In genomic region chr7:112227266-112227562, GRCm38 (mm10) we compare ENCODE assay signal across 8 mouse cellular contexts. TPM values are rescaled to one million over a fixed set of nuclear protein-coding genes. Genes with fewer than 3 reads are reported as not detected.
DNase-seq lines count a peak whose midpoint lies in the region; ATAC-seq lines count a peak whose summit lies in the region.

No protein-coding gene starts in this region.

- no peak overlapping the region for H3K27ac ChIP-seq in forebrain, embryonic 10.5 days
- H3K27ac ChIP-seq in forebrain, embryonic 11.5 days (ENCODE audit: low read depth, low read length) = no peak overlapping the region
- H3K27ac ChIP-seq in lung, embryonic 15.5 days = peak overlapping the region; percentile 30
- H3K27ac ChIP-seq in intestine, embryonic 16.5 days (ENCODE audit: low read length) = peak overlapping the region; percentile 82
- H3K27ac ChIP-seq in stomach, embryonic 14.5 days (ENCODE audit: low read length) = no peak overlapping the region

- H3K4me2 ChIP-seq in forebrain, embryonic 11.5 days (ENCODE audit: low read depth, low read length, severe bottlenecking) = no peak overlapping the region
- peak overlapping the region; percentile 97 for H3K4me2 ChIP-seq in lung, embryonic 15.5 days
- peak overlapping the region; percentile 95 for H3K4me2 ChIP-seq in intestine, embryonic 16.5 days (ENCODE audit: low read depth, low read length)
- peak overlapping the region; percentile 96 for H3K4me2 ChIP-seq in stomach, embryonic 14.5 days (replicated peaks; ENCODE audit: low read depth, low read length)

- peaks cover 72% of the 10 kb centered on the region for H3K27me3 ChIP-seq in forebrain, embryonic 10.5 days (ENCODE audit: poor library complexity, severe bottlenecking)
- peaks cover 28% of the 10 kb centered on the region for H3K27me3 ChIP-seq in forebrain, embryonic 11.5 days (ENCODE audit: control insufficient read depth, insufficient read depth, low read length)
- peaks cover 4% of the 10 kb centered on the region; the same call in 1 of the 2 replicates for H3K27me3 ChIP-seq in lung, embryonic 15.5 days
- no peaks in the 10 kb centered on the region for H3K27me3 ChIP-seq in intestine, embryonic 16.5 days (replicated peaks; ENCODE audit: control insufficient read depth, insufficient read depth, low read length)
- H3K27me3 ChIP-seq in stomach, embryonic 14.5 days (ENCODE audit: control insufficient read depth, insufficient read depth, low read length) = no peaks in the 10 kb centered on the region

- no peak for ATAC-seq in forebrain, embryonic 11.5 days (replicated peaks; ENCODE audit: low FRiP score)
- ATAC-seq in lung, embryonic 15.5 days (ENCODE audit: borderline replicate concordance, extremely low read depth, low FRiP score, low TSS enrichment) = no peak
- no peak for ATAC-seq in intestine, embryonic 16.5 days
- ATAC-seq in stomach, embryonic 14.5 days (ENCODE audit: insufficient number of reproducible peaks, insufficient read depth, low FRiP score, low read depth) = no peak
- ATAC-seq in megakaryocyte, adult 5-6 weeks (ENCODE audit: poor library complexity, severe bottlenecking) = no peak
- no peak for ATAC-seq in megakaryocyte progenitor cell, adult 5-6 weeks (replicated peaks; ENCODE audit: poor library complexity)

- 23% methylated on average over 6 of the region's 6 CpGs for WGBS in forebrain, embryonic 10.5 days
- WGBS in forebrain, embryonic 11.5 days = 12% methylated on average over 6 of the region's 6 CpGs
- 54% methylated on average over 6 of the region's 6 CpGs for WGBS in lung, embryonic 15.5 days
- WGBS in intestine, embryonic 16.5 days = 61% methylated on average over 6 of the region's 6 CpGs
- WGBS in stomach, embryonic 14.5 days = 47% methylated on average over 6 of the region's 6 CpGs

- H3K9ac ChIP-seq in forebrain, embryonic 11.5 days (ENCODE audit: low read length) = no peak overlapping the region
- H3K9ac ChIP-seq in lung, embryonic 15.5 days = peak overlapping the region; percentile 56; the same call in 1 of the 2 replicates
- H3K9ac ChIP-seq in intestine, embryonic 16.5 days (ENCODE audit: low read depth, low read length) = peak overlapping the region; percentile 81
- H3K9ac ChIP-seq in stomach, embryonic 14.5 days (replicated peaks; ENCODE audit: low read depth, low read length) = no peak overlapping the region

- peaks cover 27% of the 10 kb centered on the region for H3K4me1 ChIP-seq in forebrain, embryonic 10.5 days
- peaks cover 8% of the 10 kb centered on the region; the same call in 1 of the 2 replicates for H3K4me1 ChIP-seq in forebrain, embryonic 11.5 days (replicated peaks; ENCODE audit: control insufficient read depth, insufficient read depth, low read length)
- peaks cover 28% of the 10 kb centered on the region for H3K4me1 ChIP-seq in lung, embryonic 15.5 days
- H3K4me1 ChIP-seq in intestine, embryonic 16.5 days (ENCODE audit: control insufficient read depth, insufficient read depth, low read length) = peaks cover 30% of the 10 kb centered on the region
- H3K4me1 ChIP-seq in stomach, embryonic 14.5 days (ENCODE audit: control insufficient read depth, insufficient read depth, low read length) = peaks cover 7% of the 10 kb centered on the region; the same call in 1 of the 2 replicates

- no peaks in the 10 kb centered on the region for H3K36me3 ChIP-seq in forebrain, embryonic 10.5 days (replicated peaks)
- no peaks in the 10 kb centered on the region for H3K36me3 ChIP-seq in forebrain, embryonic 11.5 days (ENCODE audit: control insufficient read depth, insufficient read depth, low read length)
- no peaks in the 10 kb centered on the region for H3K36me3 ChIP-seq in lung, embryonic 15.5 days
- no peaks in the 10 kb centered on the region for H3K36me3 ChIP-seq in intestine, embryonic 16.5 days (ENCODE audit: control insufficient read depth, insufficient read depth, low read length)
- H3K36me3 ChIP-seq in stomach, embryonic 14.5 days (ENCODE audit: control insufficient read depth, insufficient read depth, low read length) = no peaks in the 10 kb centered on the region

- peak overlapping the region; percentile 65; the same call in 1 of the 2 replicates for H3K4me3 ChIP-seq in forebrain, embryonic 10.5 days
- H3K4me3 ChIP-seq in forebrain, embryonic 11.5 days (ENCODE audit: low read depth, low read length) = no peak overlapping the region
- H3K4me3 ChIP-seq in lung, embryonic 15.5 days = peak overlapping the region; percentile 61
- peak overlapping the region; percentile 76 for H3K4me3 ChIP-seq in intestine, embryonic 16.5 days (ENCODE audit: low read length)
- peak overlapping the region; percentile 60; the same call in 1 of the 2 replicates for H3K4me3 ChIP-seq in stomach, embryonic 14.5 days (ENCODE audit: low read depth, low read length)

- DNase-seq in forebrain, embryonic 10.5 days (ENCODE audit: extremely low spot score, low spot score) = no peak
- no peak for DNase-seq in forebrain, embryonic 11.5 days (ENCODE audit: low spot score)
- DNase-seq in lung, postnatal 14 days = no peak

- no peaks in the 10 kb centered on the region for H3K9me3 ChIP-seq in forebrain, embryonic 10.5 days
- no peaks in the 10 kb centered on the region for H3K9me3 ChIP-seq in forebrain, embryonic 11.5 days (ENCODE audit: control insufficient read depth, low read length)
- H3K9me3 ChIP-seq in lung, embryonic 15.5 days = no peaks in the 10 kb centered on the region
- H3K9me3 ChIP-seq in intestine, embryonic 16.5 days (ENCODE audit: control insufficient read depth, low read length) = no peaks in the 10 kb centered on the region
- no peaks in the 10 kb centered on the region for H3K9me3 ChIP-seq in stomach, embryonic 14.5 days (ENCODE audit: control insufficient read depth, low read depth, low read length)

RNA-seq across cellular contexts. Expression of gene Mical2, which starts 1.6 kb away (rescaled TPM):
- polyA plus RNA-seq in forebrain, embryonic 10.5 days (2016; fragmentation: Nextera tagmentation; extraction: Ambion mirVana) = 0.87 and 0.88 TPM in 2 replicates
- 1.9 and 2.1 TPM in 2 replicates for polyA plus RNA-seq in forebrain, embryonic 11.5 days (2014; fragmentation: Nextera tagmentation; extraction: Ambion mirVana)
- polyA plus RNA-seq in lung, embryonic 15.5 days (2015; fragmentation: Nextera tagmentation; extraction: Ambion mirVana) = 20.7 and 22.8 TPM in 2 replicates
- 18.3 and 19.0 TPM in 2 replicates for polyA plus RNA-seq in intestine, embryonic 16.5 days (2015; fragmentation: Nextera tagmentation; extraction: Ambion mirVana)
- 10.7 and 11.0 TPM in 2 replicates for polyA plus RNA-seq in stomach, embryonic 14.5 days (2014; fragmentation: Nextera tagmentation; extraction: Ambion mirVana)
- total RNA-seq in megakaryocyte, adult 5-6 weeks (2015) = 1.1 and 1.8 TPM in 2 replicates
- total RNA-seq in megakaryocyte, adult 5-6 weeks (2017) = 0.69 and 1.1 TPM in 2 replicates
- total RNA-seq in megakaryocyte progenitor cell, adult 5-6 weeks (2015) = 0.52 and 0.88 TPM in 2 replicates
- total RNA-seq in megakaryocyte progenitor cell, adult 5-6 weeks (2017) = 0.46 and 0.54 TPM in 2 replicates

Comparison
In these comparisons a context has a peak if more than half of its experiments do, and no peak if none do; other contexts are left out.
1. H3K27ac ChIP-seq: peak in lung, embryonic 15.5 days (single experiment) and intestine, embryonic 16.5 days (single experiment); none in forebrain, embryonic 10.5 days (single experiment), forebrain, embryonic 11.5 days (single experiment) and stomach, embryonic 14.5 days (single experiment).
2. H3K9ac ChIP-seq: peak in lung, embryonic 15.5 days (single experiment) and intestine, embryonic 16.5 days (single experiment); none in forebrain, embryonic 11.5 days (single experiment) and stomach, embryonic 14.5 days (single experiment).